ENCODE assay signal across 8 mouse cellular contexts in the genomic region with DNA sequence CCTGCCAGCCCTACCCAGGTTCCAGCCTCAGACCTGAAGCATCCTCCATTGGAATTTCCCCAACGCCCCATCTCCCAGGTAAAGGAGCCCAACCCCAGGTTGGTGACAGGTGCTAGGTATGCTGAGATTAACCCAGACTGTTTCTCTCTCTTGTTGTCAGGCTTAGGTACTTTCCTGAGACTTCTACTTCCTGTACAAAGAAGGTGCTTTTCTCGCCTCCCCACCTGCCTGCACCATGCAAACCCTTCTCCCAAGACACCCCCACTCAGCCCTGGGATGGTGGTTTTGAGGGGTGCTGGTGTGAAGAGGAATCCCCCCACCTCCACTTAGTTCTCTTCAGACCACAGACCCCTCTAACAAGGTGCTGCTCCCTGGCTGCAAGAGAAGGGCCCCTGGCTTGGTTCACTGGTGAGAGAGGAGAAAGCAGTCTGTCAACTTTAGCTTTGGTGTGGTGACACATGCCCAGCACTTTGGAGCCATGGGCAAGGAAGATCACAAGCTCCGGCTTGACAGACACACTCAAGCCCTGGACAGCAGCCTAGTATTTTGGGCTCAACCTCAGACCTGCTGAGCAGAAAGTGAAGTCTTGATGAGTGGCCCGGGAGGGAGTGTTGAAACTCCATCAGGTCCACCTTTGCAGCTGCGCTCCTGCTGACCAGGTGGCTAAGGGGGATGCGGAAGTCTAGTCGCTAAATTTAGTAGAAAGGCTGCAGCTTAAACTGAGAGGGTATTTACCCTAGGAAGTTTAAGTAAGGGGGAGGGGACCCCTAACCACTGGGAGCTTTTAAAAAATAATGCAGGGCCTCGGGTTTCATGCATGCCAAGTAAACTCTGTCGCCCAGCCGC. TPM values are rescaled to one million over a fixed set of nuclear protein-coding genes. Genes with fewer than 3 reads are reported as not detected.
A peak's percentile ranks its signal among the peaks of the same experiment; 100 is the strongest.
DNase-seq lines count a peak whose midpoint lies in the region; ATAC-seq and TF ChIP-seq lines count a peak whose summit lies in the region.

No protein-coding gene starts in this region.

- H3K36me3 ChIP-seq in neural tube, embryonic 11.5 days (ENCODE audit: control insufficient read depth, insufficient read depth, low read length) = peaks cover 3% of the 10 kb centered on the region
- peaks cover 30% of the 10 kb centered on the region for H3K36me3 ChIP-seq in heart, embryonic 10.5 days
- H3K36me3 ChIP-seq in liver, embryonic 14.5 days (replicated peaks; ENCODE audit: control insufficient read depth, insufficient read depth, low read depth) = peaks cover 12% of the 10 kb centered on the region; the same call in 1 of the 2 replicates

- H3K27ac ChIP-seq in neural tube, embryonic 11.5 days (ENCODE audit: low read depth, low read length) = 0 out of 2 replicates have a peak overlapping the region, but pooled peaks have one; percentile 47
- peak overlapping the region; percentile 93 for H3K27ac ChIP-seq in heart, embryonic 10.5 days
- H3K27ac ChIP-seq in liver, embryonic 14.5 days = peak overlapping the region; percentile 99

- 58% methylated on average over 10 of the region's 10 CpGs for whole genome bisulfite sequencing in neural tube, embryonic 11.5 days
- WGBS in heart, embryonic 10.5 days = 29% methylated on average over 10 of the region's 10 CpGs
- 49% methylated on average over 10 of the region's 10 CpGs for WGBS in liver, embryonic 14.5 days (ENCODE audit: insufficient replicate concordance)

- no peak overlapping the region for H3K4me3 ChIP-seq in neural tube, embryonic 11.5 days (ENCODE audit: low read depth, low read length)
- peak overlapping the region; percentile 45 for H3K4me3 ChIP-seq in heart, embryonic 10.5 days
- H3K4me3 ChIP-seq in liver, embryonic 14.5 days (ENCODE audit: insufficient read depth in 1 of 2, low read depth in 2 of 2, low read length in 2 of 2) = peak overlapping the region; percentile 42 to 58

- DNase-seq in neural tube, embryonic 11.5 days (ENCODE audit: low spot score) = no peak
- DNase-seq in neural tube, embryonic 10.5 days (ENCODE audit: extremely low spot score, low spot score) = no peak
- peak; percentile 85 for DNase-seq in heart, embryonic 10.5 days (ENCODE audit: low spot score)
- DNase-seq in liver, embryonic 14.5 days (ENCODE audit: low read depth in 3 of 3, low spot score in 3 of 3) = no peak
- peak; percentile 55 to 78 for DNase-seq in thymus, adult 18-20 months
- DNase-seq in ovary, postnatal 36 days (ENCODE audit: low spot score) = no peak
- no peak for DNase-seq in yolk sac, embryonic 10.5 days (ENCODE audit: low spot score)

- no peak overlapping the region for H3K4me2 ChIP-seq in neural tube, embryonic 11.5 days (ENCODE audit: low read depth)
- peak overlapping the region; percentile 73 for H3K4me2 ChIP-seq in liver, embryonic 14.5 days (ENCODE audit: low read depth)

- no peak overlapping the region for H3K9ac ChIP-seq in neural tube, embryonic 11.5 days (ENCODE audit: low read length)
- H3K9ac ChIP-seq in liver, embryonic 14.5 days (replicated peaks) = peak overlapping the region; percentile 85

- TF ChIP-seq EP300 in liver, embryonic 14.5 days (IDR thresholded peaks at IDR 0.05; ENCODE audit: low read depth) = no peak

- peaks cover 13% of the 10 kb centered on the region for H3K4me1 ChIP-seq in neural tube, embryonic 11.5 days (ENCODE audit: control insufficient read depth, insufficient read depth, low read length)
- peaks cover 71% of the 10 kb centered on the region for H3K4me1 ChIP-seq in heart, embryonic 10.5 days
- peaks cover 44 to 60% of the 10 kb centered on the region in 2 experiments for H3K4me1 ChIP-seq in liver, embryonic 14.5 days (replicated peaks; ENCODE audit: control insufficient read depth in 2 of 2, insufficient read depth in 2 of 2, low read length in 1 of 2)

- no peaks in the 10 kb centered on the region for H3K27me3 ChIP-seq in neural tube, embryonic 11.5 days (ENCODE audit: control insufficient read depth, insufficient read depth, low read length)
- no peaks in the 10 kb centered on the region for H3K27me3 ChIP-seq in heart, embryonic 10.5 days (ENCODE audit: insufficient read depth, poor library complexity, severe bottlenecking)
- H3K27me3 ChIP-seq in liver, embryonic 14.5 days (ENCODE audit: control insufficient read depth, insufficient read depth, low read length) = no peaks in the 10 kb centered on the region

- H3K9me3 ChIP-seq in neural tube, embryonic 11.5 days (ENCODE audit: control insufficient read depth, low read length) = no peaks in the 10 kb centered on the region
- H3K9me3 ChIP-seq in heart, embryonic 10.5 days = no peaks in the 10 kb centered on the region
- no peaks in the 10 kb centered on the region for H3K9me3 ChIP-seq in liver, embryonic 14.5 days (ENCODE audit: control insufficient read depth, low read length)

- no peak for TF ChIP-seq CTCF in liver, embryonic 14.5 days (IDR thresholded peaks at IDR 0.05; ENCODE audit: low read depth)

- ATAC-seq in neural tube, embryonic 11.5 days (ENCODE audit: insufficient read depth, low FRiP score, low TSS enrichment) = no peak
- no peak for ATAC-seq in liver, embryonic 14.5 days (ENCODE audit: insufficient read depth)
- ATAC-seq in megakaryocyte progenitor cell, adult 5-6 weeks (replicated peaks; ENCODE audit: poor library complexity) = no peak

RNA-seq across cellular contexts. Expression of a gene that starts 14.5 kb away (rescaled TPM):
- polyA plus RNA-seq in neural tube, embryonic 11.5 days (2014; fragmentation: Nextera tagmentation; extraction: Ambion mirVana) = 75.7 and 79.4 TPM in 2 replicates
- 37.7 and 50.2 TPM in 2 replicates for polyA plus RNA-seq in heart, embryonic 10.5 days (2016; fragmentation: Nextera tagmentation; extraction: Ambion mirVana)
- polyA plus RNA-seq in liver, embryonic 14.5 days (2012; rRNA removed) = 26.6 and 34.6 TPM in 2 replicates
- 39.2 and 45.0 TPM in 2 replicates for polyA plus RNA-seq in liver, embryonic 14.5 days (2014; fragmentation: Nextera tagmentation; extraction: Ambion mirVana)
- 154 and 191 TPM in 2 replicates for total RNA-seq in megakaryocyte progenitor cell, adult 5-6 weeks (2015)
- 131 and 135 TPM in 2 replicates for total RNA-seq in megakaryocyte progenitor cell, adult 5-6 weeks (2017)

RNA-seq across cellular contexts. Expression of a gene that starts 14.6 kb away (rescaled TPM):
- 0.42 and 0.82 TPM in 2 replicates for polyA plus RNA-seq in neural tube, embryonic 11.5 days (2014; fragmentation: Nextera tagmentation; extraction: Ambion mirVana)
- 4.2 and 5.7 TPM in 2 replicates for polyA plus RNA-seq in heart, embryonic 10.5 days (2016; fragmentation: Nextera tagmentation; extraction: Ambion mirVana)
- polyA plus RNA-seq in liver, embryonic 14.5 days (2012; rRNA removed) = 0.12 and 0.43 TPM in 2 replicates
- polyA plus RNA-seq in liver, embryonic 14.5 days (2014; fragmentation: Nextera tagmentation; extraction: Ambion mirVana) = 0.17 and 0.47 TPM in 2 replicates
- 0.17 and 1.4 TPM in 2 replicates for total RNA-seq in megakaryocyte progenitor cell, adult 5-6 weeks (2015)
- 0.33 TPM in 1 of 2 replicates, not detected in the other for total RNA-seq in megakaryocyte progenitor cell, adult 5-6 weeks (2017)

RNA-seq across cellular contexts. Expression of a gene that starts 48.3 kb away (rescaled TPM):
- 84.4 TPM in 2 replicates for polyA plus RNA-seq in neural tube, embryonic 11.5 days (2014; fragmentation: Nextera tagmentation; extraction: Ambion mirVana)
- polyA plus RNA-seq in heart, embryonic 10.5 days (2016; fragmentation: Nextera tagmentation; extraction: Ambion mirVana) = 59.3 and 67.2 TPM in 2 replicates
- 10.2 and 14.9 TPM in 2 replicates for polyA plus RNA-seq in liver, embryonic 14.5 days (2012; rRNA removed)
- 26.8 and 27.1 TPM in 2 replicates for polyA plus RNA-seq in liver, embryonic 14.5 days (2014; fragmentation: Nextera tagmentation; extraction: Ambion mirVana)
- total RNA-seq in megakaryocyte progenitor cell, adult 5-6 weeks (2015) = 32.6 and 37.1 TPM in 2 replicates
- total RNA-seq in megakaryocyte progenitor cell, adult 5-6 weeks (2017) = 49.7 and 66.8 TPM in 2 replicates

Comparison
In these comparisons a context has a peak if more than half of its experiments do, and no peak if none do; other contexts are left out.
1. DNase-seq: peak in heart, embryonic 10.5 days (single experiment) and thymus, adult 18-20 months (2 of 2); none in neural tube, embryonic 11.5 days (single experiment), neural tube, embryonic 10.5 days (single experiment), liver, embryonic 14.5 days (0 of 3), ovary, postnatal 36 days (single experiment) and yolk sac, embryonic 10.5 days (single experiment).
2. H3K27ac ChIP-seq: peak in every context shown above with its lines; median percentile 99 in liver, embryonic 14.5 days; 93 in heart, embryonic 10.5 days; 47 in neural tube, embryonic 11.5 days.